Mouse (Mus musculus): ENCODE data around the gene Ssr2. TPM values are rescaled to one million over a fixed set of nuclear protein-coding genes. Genes with fewer than 3 reads are reported as not detected.
A peak's percentile ranks its signal among the peaks of the same experiment; 100 is the strongest.

The Ssr2 gene
- total RNA-seq, 2 experiments from 2014 or later: 70.7 to 73.8 TPM

DNA sequence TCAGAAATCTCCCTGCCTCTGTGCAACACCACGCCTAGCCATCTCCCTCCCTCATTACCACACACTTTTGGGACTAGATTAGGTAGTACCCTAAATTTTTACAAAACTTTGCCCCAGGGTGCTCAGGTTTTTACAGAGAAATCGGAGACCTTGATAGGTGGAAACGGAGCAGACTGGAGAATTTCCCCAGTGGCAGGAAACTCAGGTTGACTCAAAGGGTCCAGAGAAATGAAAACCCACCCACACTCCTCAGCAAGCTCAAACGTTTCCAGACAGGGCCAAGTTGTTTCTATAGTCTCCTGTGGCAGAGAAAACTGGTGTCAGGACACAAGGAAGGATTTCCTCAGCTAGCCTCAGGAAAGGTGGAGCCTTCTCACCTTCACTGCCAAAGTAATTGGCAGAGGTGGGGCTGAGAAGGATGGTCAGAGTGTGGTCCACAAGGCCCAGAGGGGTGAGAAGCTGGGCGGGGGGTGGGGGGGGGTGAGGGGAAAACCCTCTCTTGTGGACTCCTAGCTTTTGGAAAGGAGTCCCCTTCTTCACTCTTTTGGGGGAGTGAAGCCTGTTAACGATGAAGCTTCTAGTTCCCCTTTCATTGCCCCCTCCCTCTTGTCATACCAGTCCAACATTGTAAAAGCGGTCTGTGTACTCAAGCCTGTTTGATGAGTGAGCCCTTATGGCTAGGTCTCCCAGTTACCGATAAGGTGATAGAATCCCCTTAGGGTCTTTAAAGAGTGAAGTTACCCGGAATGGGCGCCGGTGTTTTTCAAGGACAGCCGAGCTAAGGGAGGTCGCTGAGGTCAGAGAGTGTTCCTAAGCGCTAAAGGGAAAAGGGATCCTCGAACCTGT, 44.7 kb downstream of the Ssr2 start:
- DNase-seq: no peak
- intact Hi-C loops (cut with DNase I): loop anchor here (2.0 kb wide), 1 partner anchor 14 kb away; no protein-coding TSS in a partner anchor

DNA sequence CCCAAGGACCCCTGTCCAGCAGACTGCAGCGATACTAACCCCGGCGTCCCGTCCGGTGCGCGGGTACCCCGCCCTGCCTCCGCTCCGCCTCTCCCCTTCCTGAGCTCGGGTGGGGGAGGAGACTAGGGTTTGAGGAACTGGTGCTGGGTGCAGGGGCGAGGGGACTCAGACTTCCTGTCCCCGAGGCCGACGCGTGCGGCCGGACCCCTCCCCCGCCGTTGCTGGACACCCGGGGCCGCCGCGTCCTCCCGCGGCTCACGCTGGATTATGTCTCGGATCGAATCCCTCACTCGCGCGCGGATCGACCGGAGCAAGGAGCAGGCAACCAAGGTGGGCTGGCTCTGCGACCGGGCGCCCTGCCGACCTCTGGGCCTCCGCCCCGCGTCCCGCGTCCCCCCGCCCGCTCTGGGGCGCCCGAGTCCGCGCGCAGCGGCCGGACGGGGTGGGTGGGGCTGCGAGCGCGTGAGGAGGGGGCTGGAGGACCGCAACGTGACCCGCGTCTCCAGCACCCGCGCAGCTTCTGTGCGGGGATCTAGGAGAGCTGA, 45.4 kb downstream of the Ssr2 start:
- DNase-seq: peak; percentile 82 to 87
- intact Hi-C loops (cut with DNase I): loop anchor here (2.0 kb wide), 1 partner anchor 14 kb away; no protein-coding TSS in a partner anchor

DNA sequence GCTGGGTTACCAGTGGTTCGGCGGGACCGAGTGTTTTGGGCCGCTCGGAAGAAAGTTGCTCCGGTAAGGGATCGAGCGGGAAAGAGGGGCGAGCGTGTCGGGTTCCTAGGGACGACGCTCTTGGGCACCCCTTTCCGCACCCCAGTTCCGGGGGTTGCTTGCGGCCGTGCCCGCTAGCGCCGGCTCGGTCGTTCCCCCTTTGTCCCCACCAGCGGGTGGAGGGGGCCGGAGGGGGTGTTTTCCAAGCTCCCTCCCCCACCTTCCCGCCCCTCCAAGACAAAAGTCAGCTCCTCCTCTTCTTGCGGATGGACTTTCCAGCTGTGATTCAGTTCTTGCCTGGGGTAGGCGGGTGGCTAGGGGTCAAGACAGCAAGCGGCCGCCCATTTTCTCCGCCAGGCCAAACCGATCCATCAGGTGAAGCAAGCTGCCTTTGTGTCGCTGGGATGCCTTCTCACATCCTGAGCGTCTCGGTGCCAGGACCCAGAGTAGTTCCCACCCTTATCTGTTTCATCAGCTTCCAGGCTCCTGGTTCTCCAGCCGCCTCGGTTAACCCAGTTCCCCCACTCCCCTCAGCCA, 45.9 kb downstream of the Ssr2 start:
- intact Hi-C loops (cut with DNase I): loop anchor here (2.0 kb wide), 1 partner anchor 15 kb away; no protein-coding TSS in a partner anchor
- DNase-seq: peak; percentile 73 to 74

DNA sequence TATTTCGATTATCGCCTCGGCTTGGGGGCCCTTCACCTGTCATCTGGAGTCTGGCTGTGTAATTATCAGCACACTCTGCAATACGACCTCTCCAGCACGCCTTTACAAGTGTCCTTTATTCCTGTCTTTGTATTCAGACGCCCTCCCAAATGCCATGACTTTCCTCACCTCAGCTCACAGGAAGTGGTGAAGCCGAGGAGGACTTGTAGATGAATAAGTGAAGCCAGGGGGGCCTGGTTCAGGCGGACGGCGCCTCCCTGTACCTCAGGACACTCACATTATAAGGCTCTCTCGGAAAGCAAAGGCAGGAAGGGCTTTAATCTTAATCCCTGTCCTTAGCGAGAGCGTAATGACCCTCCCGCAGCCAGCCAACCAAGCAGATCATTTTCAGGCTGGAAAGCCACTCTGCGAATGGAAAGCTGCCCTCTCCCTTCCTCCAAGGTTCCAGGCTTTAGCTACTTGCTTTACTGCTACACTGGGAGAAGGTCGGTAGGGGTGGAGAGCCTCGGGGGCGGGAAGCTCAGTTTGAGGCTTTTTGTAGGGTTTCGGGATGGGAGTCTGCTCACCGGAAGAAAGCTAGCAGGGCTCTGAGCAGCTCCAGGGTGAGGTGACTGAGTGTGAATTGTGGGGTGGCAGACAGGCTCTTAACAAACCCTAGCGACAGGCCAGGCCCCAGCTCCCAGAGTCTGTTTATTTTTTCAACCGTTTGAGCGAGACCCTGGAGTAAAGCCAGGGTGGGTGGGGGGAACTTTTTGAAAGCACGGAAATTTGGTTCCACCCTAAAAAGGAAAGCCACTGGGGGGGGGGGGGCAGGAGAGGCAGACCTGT, 46.7 kb downstream of the Ssr2 start:
- intact Hi-C loops (cut with DNase I): no loop called here
- peak; percentile 68 to 74 for DNase-seq

DNA sequence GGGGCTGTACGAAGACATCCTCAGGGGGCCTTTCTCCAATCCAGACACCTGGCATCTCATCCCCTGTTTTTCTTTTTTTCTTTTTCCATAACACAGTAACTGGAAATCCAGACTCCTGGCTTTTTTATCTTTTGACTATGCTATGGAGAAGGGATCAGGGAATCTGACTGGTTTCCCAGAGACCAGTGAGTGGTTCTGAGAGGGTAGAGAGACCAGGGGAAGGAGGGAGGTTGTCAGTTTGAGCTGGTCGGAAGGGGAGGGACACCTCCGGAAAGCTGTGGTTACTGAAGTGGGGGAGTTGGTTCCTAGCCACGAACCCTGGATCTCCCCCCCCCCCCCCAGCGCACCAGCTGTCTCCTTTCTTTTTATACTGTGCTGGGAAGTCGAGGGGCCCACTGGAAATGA, 47.3 kb downstream of the Ssr2 start:
- DNase-seq: no peak
- intact Hi-C loops (cut with DNase I): no loop called here

DNA sequence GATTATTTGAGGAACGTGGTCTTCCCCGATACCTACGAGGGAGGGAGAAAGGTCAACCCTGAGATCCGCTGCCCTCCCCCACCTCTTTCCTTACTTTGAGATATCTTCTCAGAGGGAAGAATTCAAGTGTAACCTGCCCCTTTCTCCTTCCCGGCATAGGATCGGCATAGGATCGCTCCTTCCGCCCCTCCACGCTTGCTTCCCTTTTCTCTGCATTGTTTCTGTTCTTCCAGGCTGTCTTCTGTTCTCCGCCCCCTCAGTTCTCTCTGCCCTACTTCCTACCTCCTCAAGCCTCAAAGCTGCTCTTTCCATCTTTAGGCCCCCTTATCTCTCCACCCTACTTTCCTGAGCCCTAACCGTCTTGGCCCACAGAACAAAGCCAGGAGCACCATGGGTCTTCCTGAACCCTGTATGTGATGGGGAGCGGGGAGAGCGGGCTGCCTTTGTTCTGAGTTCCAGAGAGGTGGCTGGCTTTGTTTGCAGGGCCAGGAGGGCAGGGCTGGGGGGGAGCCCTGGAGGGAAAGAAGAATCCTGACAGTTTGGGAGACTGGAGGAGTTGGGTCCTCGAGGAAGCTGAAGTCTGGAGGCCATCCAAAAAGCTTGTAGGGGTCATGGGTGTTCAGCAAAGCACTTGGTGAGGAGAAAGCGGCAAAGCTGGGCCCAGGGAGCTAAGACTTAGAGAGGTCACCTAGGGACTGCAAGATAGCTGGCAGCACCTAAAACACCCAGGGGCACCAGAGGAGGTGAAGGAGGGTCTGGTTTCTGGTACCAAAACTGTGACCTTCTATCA, 47.9 kb downstream of the Ssr2 start:
- intact Hi-C loops (cut with DNase I): no loop called here
- DNase-seq: no peak

DNA sequence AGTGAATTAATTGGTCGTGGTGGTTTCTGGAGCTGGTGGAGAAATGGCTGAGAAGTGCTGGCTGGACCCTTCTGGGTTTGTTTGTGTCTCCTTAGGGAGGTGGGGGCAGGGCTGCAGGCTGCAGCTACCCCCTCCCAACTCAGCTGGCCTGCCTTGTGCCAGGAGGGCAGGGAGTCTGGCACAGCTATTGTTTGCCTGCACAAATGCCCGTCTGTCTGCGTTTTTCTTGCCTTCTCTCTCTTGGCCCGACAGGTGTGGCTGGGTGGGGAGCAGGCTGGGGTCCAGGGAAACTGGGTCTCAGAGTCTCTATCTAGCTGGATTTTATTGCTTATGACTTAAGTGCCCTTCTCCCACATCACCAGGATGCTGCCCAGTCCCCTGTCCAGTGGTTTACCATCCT, 48.6 kb downstream of the Ssr2 start:
- peak; percentile 14 to 24 for DNase-seq
- intact Hi-C loops (cut with DNase I): no loop called here

DNA sequence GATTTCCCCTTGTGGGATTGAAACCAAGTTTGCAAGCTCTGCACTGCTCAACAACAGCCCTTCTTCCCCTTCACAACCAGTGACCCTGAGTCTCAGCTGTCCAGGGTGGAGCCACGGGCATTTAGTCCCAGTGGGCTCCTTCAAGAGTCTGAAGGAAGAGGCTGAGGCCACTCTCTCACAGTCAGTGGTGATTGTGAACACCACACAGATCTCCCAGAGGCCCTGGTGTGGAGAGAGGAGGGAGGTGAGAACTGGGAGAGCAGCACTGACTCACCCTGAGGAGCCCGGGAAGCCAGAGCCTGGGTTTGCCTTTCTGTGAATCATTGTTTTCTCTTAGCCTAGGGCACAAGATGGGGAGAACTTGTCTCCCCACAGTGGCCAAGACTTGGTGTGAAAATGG, 49.3 kb downstream of the Ssr2 start:
- intact Hi-C loops (cut with DNase I): no loop called here
- peak in 1 of 2 experiments; percentile 40 for DNase-seq

DNA sequence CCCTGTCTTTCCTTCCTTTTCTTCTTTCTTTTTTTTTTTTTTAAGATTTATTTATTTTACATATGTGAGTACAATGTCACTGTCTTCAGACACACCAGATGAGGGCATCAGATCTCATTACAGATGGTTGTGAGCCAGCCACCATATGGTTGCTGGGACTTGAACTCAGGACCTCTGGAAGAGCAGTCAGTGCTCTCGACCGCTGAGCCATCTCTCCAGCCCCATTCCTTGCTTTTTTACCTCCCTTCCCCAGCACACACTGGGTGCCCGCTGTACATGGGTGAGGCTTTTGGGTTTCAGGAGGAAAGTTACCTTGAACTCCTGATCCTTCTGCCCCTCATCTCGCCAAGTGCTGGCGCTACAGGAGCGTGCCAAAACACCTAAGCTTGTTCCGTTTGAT, 49.9 kb downstream of the Ssr2 start:
- intact Hi-C loops (cut with DNase I): no loop called here

DNA sequence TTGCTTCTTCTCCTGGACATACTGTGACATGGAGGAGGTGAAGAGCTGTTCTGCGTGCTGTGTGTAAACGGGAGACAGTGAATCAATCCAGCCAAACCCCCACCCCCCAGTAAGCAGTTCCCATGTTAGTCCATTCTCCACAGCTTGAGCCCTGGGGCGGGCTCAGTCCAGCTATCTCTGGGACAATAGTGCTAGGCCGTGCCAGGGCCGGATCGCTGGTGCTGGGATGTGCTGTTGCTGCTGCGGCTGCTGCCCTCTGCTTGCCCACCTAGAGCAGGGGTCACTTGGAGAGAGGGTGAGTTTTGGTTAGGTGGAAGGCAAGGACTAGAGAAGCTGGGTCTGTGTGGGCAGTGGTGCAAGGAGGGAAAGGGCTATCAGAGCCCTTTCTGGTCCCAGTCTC, 50.6 kb downstream of the Ssr2 start:
- DNase-seq: no peak
- intact Hi-C loops (cut with DNase I): no loop called here

More for the DNA sequence above, 49.9 kb downstream of the Ssr2 start:
- DNase-seq: no peak

DNA sequence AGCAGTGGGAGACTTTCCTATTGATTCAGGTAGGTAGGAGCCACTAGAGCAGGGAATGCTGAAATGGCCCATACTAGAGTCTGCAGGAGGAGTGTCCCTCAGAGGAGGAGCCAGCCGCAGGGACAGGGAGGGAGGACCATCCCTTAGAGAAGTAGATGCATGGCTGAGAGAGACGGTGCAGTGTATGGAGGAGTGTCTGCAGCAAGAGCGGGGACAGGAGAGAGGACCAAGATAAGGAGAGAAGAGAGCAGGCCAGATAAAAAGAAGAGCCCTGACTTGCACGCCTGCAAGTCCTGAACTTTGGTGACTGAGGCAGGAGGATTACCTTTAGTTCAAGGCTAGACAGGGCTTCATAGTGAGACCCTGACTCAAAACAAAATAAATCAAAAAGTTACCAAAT, 51.4 kb downstream of the Ssr2 start:
- DNase-seq: no peak
- intact Hi-C loops (cut with DNase I): no loop called here

DNA sequence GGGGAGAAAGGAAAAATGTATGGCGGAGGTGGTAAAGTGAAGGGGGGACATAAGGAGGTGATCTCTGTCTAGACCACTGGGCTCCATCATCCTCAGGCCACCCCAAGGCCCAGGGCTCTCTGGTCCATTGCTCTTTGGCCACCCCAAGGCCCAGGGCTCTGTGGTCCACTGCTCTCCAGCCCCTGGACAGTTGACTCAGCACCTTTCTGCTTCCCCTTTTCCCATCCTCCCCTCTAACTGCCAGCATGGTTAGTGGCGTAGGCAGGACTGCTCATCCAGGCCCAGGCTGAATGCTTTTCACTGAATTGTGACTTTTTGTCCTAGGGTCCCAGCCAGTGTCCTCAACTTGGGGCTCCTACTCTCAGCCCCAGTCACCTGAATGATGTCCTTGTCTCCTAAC, 51.9 kb downstream of the Ssr2 start:
- intact Hi-C loops (cut with DNase I): no loop called here
- no peak for DNase-seq

DNA sequence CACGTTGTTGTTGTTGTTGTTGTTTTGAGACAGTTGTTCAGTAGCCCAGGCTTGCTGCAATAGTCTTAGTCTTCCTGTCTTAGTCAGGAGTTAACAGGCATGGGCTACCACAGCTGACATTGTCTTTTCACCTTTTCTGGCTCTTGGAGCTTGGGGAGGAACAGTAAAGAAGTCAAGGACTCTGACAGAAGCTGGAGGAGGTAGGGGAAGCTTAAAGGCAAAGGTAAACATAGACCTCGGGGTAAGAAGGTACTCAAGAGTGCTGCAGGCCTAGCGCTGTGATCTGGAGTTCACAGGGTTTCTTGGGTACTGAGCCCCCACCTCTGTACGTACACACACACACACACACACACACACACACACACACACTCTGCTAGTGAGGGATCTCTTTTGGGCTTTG, 53.1 kb downstream of the Ssr2 start:
- no peak for DNase-seq
- intact Hi-C loops (cut with DNase I): no loop called here

DNA sequence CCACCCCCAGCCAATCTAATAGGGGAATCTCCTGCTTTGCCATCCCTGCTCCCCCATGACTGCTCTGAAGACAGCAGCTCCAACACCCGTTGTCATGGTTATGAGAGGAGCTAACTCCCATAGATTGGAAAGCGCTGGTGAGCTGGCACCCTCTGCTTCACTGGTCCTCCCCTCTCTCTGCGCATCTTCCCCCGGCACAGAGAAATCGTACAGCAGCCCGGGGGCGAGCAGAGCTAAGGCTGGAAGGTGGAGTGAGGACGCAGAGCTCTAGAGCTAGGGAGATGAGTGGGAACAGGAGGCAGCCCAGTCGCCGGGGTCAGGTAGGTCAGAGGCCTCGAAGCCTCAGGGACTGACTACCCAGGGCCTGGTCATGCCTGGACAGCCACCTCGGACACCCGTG, 53.6 kb downstream of the Ssr2 start:
- intact Hi-C loops (cut with DNase I): no loop called here
- DNase-seq: no peak

DNA sequence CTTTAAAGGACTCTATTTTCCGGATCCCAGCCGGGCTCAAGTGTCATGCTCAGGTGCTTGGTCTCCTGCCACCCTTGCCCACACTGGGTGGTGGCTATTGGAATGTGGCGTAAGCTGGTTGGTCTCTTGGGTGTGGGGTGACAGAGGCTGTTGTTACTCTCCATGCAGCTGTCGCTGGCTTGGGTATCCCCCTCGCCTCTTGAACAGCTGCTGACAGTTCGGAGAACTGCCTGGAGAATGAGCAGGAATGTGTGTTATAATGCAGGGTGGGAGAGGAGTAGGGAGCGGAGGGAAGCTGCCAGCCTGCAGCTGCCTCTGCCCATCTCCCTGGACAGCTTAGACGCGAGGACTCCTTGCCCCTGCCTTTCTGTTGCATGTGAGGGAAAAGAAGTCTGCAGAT, 54.3 kb downstream of the Ssr2 start:
- intact Hi-C loops (cut with DNase I): no loop called here
- peak in 1 of 2 experiments; percentile 2 for DNase-seq

DNA sequence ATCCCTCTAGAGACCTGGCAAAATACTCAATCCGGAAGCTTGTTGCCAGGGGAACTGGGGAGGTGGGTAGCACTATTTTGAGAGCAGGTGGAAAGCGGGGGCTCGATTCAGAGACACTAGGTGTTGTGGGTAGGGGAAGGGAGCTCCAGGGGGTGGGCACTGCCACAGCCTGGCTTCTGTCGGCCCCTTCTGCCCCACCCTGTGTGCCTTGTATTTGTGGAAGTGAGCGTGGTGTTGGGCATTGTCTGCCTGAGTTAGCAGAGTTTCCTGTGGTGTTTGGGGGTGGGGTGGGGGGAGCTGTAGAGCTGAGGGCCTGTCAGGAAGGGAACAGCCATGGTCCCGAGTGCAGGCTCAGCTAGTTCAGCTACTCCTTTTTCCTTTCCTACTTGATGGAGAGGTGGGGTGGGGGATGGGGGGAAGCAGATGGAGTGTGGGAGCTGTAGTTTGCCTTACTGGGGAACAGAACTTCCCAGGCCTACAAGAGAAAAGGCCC, 55.2 kb downstream of the Ssr2 start:
- peak in 1 of 2 experiments; percentile 38 for DNase-seq
- intact Hi-C loops (cut with DNase I): no loop called here

DNA sequence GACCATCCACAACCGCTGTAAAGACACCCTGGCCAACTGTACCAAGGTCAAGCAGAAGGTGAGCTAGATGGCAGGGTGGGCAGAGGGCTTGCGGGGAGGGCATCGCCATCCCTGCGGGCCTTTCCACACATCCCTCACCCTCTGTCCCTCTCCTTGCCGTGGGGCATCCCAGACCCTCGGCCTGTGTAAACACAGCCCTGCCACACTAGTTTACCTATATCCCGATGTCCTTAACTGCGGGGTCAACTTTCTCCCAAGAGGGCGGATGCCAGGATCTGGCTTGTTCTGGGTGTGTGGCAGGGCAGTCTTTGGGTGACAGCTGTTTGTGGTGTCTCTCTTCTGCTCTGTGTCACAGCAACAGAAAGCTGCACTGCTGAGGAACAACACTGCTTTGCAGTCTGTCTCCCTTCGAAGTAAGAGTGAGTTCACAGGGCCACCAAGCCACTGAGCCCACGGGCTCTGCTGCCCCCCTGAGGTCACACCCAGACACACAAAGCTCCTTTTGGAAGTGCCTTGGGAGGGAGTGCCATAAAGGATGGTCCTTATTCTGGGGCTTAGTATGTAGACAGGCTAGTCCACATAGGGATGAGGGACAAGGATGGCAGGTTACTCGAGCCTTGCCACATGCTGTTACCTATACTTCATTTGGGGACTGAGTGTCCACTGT, 56.4 kb downstream of the Ssr2 start:
- DNase-seq: peak in 1 of 2 experiments; percentile 42
- intact Hi-C loops (cut with DNase I): loop anchor here (2.0 kb wide), 1 partner anchor 25 kb away; no protein-coding TSS in a partner anchor

DNA sequence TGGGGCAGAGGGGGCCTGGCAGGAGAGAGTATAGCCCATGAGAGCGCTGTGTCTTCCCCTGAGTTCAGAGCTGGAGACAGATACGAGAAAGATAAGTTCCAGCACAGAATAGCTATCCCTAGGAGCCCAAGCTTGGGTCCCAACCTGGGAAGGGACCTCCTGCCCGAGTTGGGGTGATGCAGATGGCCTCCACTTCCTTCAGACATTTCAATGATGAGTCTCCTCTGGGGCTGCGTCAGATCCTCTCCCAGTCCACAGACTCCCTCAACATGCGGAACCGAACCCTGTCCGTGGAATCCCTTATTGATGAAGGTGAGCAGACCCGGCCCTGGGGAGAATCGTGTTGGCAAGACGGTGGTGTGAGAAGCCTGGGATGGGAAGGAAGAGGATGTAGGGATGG, 57.4 kb downstream of the Ssr2 start:
- intact Hi-C loops (cut with DNase I): loop anchor here (2.0 kb wide), 1 partner anchor 26 kb away; no protein-coding TSS in a partner anchor
- DNase-seq: no peak
